Mouse (Mus musculus): ENCODE results near the gene Lat2. TPM values are rescaled to one million over a fixed set of nuclear protein-coding genes. Genes with fewer than 3 reads are reported as not detected.
"Not testable (repeated sequence)": the region's sequence is repeated elsewhere in the genome, so short reads cannot be mapped to it uniquely, and the experiment has no call there.

Lat2 gene
- total RNA-seq (2017), result 61.8 and 106 TPM in 2 replicates

DNA sequence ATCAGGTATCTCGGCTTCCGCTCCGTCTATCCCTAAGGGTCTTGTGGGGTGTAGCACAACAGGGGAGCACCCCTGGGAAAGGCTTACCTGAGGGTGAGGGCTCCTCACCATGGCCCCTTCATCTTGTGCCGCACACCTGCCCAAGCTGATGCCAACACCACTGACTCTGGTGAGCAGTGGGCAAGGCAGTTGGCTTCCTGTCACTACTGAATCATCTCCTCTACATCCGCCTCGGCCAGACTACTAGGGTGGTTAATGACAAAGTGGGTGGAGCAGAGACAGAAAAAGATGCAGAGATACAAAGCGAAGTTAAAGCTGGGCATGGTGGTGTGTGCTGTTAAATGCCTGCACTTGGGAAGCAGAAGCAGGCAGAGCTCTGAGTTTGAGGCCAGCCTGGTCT is at the start of gene Lat2:
Gene Lat2, minus strand, starts transcription at position 224 of the 400 bp plus-strand sequence.
- ATAC-seq (replicated peaks in 1 of 2; ENCODE audit: insufficient read depth in 1 of 2, low FRiP score in 2 of 2, low TSS enrichment in 1 of 2, low read depth in 1 of 2, poor library complexity in 2 of 2, severe bottlenecking in 2 of 2), result peak in 1 of 2 experiments; percentile 38; a peak in 1 of 4 replicates

DNA sequence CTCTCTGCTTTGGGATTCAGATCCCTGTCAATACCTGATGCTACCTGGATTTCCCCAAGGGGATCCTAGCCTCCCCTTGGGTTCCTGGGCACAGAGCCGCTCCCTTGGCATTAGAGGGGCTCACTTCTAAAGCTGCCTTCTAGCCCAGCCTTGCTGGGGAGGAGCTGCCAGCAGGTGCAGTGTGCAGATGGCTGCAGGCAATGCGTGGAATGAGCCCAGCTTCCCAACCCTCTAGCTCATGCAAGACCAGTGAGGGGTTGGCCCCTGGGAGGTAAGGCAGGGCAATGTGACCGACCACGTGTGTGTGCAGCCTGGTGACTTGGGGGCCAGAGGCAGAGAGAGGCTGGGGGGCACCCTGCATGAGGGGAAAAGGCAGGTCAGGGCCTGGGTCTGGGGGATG is 41.9 kb upstream of the Lat2 start:
- no peak for ATAC-seq (replicated peaks in 1 of 2; ENCODE audit: insufficient read depth in 1 of 2, low FRiP score in 2 of 2, low TSS enrichment in 1 of 2, low read depth in 1 of 2, poor library complexity in 2 of 2, severe bottlenecking in 2 of 2)

DNA sequence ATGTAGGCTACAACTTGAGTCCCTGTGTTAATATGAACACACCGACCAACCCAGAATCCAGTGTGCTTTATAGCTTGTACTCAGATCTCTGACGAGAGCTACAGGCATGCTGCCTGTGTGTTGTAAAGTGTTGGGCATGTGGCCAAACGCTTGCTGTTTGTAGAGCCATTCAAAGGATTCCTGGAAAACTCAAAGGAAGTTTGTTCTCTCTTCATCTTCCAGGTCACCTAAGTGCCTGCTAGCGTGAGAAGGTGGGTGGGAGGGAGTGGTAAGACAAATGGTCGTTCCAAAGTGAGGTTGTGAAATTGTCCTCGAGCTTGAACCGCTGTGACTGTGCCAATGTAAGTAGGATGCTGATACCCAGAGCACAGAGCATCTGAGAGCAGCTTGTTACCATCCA is 37.2 kb upstream of the Lat2 start:
- no peak for ATAC-seq (replicated peaks in 1 of 2; ENCODE audit: insufficient read depth in 1 of 2, low FRiP score in 2 of 2, low TSS enrichment in 1 of 2, low read depth in 1 of 2, poor library complexity in 2 of 2, severe bottlenecking in 2 of 2)

DNA sequence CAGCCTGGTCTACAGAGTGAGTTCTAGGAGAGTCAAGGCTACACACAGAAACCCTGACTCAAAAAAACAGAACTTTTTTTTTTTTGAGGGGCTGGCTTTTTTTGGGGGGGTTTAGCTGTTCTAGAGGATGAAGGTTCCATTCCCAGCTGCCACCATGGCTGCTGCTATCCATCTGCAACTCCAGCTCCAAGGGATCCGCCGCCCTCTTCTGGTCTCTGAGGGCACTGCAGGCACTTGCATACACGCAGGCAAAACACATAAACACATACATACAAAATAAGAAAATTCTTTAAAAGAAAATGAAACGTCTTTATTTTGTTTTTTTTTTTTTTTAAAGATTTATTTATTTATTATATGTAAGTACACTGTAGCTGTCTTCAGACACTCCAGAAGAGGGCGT is 36.1 kb upstream of the Lat2 start:
- ATAC-seq (replicated peaks in 1 of 2; ENCODE audit: insufficient read depth in 1 of 2, low FRiP score in 2 of 2, low TSS enrichment in 1 of 2, low read depth in 1 of 2, poor library complexity in 2 of 2, severe bottlenecking in 2 of 2), result no peak; a peak in 1 of 4 replicates

DNA sequence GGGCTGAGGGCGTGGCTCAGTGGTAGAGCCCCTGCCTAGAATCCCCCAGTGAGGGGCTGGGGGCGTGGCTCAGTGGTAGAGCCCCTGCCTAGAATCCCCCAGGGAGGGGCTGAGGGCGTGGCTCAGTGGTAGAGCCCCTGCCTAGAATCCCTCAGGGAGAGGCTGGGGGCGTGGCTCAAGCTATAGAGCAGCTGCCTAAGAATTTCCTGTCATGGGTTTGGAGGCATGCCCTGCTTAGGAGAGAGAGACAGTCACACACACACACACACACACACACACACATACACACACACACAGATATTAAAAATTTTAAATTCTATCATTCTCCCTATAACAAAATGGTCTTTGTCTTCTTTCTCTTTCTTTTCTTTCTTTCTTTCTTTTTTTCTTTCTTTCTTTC is 34.2 kb upstream of the Lat2 start:
- not testable (repeated sequence) for ATAC-seq (replicated peaks in 1 of 2; ENCODE audit: insufficient read depth in 1 of 2, low FRiP score in 2 of 2, low TSS enrichment in 1 of 2, low read depth in 1 of 2, poor library complexity in 2 of 2, severe bottlenecking in 2 of 2)

DNA sequence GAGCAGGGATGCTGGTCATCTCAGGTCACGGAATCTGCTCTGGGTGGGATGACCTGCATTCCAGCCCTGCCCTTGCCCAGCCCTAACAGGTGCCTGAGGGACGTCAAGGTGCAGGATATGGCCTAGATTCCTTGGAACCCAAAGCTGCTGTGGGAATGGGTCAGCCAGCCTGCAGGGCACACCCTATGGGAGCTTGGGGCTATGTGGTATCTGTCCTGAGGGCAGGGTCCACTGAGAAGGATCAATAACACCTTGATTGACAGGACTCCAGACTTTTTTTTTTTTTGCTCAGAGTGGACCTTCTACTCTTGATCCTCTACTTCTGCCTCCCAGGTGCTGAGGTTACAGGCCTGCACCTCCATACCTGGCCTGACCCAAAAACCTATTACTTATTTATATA is 32.6 kb upstream of the Lat2 start:
- ATAC-seq (replicated peaks in 1 of 2; ENCODE audit: insufficient read depth in 1 of 2, low FRiP score in 2 of 2, low TSS enrichment in 1 of 2, low read depth in 1 of 2, poor library complexity in 2 of 2, severe bottlenecking in 2 of 2), result no peak

DNA sequence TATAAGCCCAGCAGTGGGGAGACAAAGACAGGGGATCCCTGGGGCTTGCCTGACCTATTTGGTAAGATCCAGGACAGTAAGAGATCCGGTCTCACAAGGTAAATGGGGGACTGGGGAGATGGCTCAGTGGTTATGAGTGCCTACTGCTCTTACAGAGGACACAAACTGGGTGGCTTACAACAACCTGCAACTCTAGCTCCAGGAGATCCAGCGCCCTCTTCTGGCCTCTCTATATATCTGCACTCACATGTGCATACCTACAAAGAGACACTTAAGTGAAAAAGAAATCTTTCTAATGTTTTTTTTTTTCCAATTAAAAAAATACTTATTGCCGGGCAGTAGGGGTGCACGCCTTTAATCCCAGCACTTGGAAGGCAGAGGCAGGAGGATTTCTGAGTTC is 31.6 kb upstream of the Lat2 start:
- no peak for ATAC-seq (replicated peaks in 1 of 2; ENCODE audit: insufficient read depth in 1 of 2, low FRiP score in 2 of 2, low TSS enrichment in 1 of 2, low read depth in 1 of 2, poor library complexity in 2 of 2, severe bottlenecking in 2 of 2)

DNA sequence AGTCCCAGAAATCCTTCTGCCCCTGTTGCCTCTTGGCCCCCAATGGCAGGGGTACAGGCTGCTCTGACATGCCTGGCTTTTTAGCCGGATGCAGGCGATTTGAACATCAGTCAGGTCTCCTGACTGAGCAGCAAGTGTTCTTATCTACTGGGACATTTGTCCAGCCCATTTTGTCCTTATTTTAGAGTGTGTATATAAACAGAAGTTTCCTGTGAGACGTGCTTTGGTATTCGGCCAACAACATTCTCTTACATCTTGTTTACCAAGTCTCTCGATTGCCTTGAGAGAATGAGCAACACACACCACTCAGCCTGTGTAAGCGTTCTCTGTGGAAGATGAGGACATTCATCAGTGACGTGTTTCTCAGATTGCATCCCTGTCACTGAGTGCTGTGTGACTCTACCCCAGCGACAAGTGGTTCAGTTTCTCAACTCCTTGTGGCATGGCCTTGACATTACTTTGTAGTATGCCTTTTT is 29.9 kb upstream of the Lat2 start:
- no peak for ATAC-seq (replicated peaks in 1 of 2; ENCODE audit: insufficient read depth in 1 of 2, low FRiP score in 2 of 2, low TSS enrichment in 1 of 2, low read depth in 1 of 2, poor library complexity in 2 of 2, severe bottlenecking in 2 of 2)

DNA sequence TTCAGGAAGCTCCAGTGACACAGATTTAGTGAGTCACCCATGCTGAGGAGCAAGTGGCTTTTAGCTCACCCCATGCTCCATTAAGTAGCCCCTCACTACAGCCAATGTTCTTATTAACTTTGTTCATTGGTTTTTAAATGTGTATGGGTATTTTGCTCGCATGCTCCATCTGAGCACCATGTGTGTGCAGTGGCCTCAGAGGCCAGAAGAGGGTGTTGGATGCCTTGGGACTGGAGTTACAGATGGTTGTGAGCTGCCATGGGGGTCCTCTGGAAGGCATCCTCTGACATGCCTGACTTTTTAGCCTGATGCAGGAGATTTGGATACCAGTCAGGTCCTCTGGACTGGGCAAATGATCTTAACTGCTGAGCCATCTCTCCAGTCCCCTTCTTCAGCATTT is 29.3 kb upstream of the Lat2 start:
- no peak for ATAC-seq (replicated peaks in 1 of 2; ENCODE audit: insufficient read depth in 1 of 2, low FRiP score in 2 of 2, low TSS enrichment in 1 of 2, low read depth in 1 of 2, poor library complexity in 2 of 2, severe bottlenecking in 2 of 2)

DNA sequence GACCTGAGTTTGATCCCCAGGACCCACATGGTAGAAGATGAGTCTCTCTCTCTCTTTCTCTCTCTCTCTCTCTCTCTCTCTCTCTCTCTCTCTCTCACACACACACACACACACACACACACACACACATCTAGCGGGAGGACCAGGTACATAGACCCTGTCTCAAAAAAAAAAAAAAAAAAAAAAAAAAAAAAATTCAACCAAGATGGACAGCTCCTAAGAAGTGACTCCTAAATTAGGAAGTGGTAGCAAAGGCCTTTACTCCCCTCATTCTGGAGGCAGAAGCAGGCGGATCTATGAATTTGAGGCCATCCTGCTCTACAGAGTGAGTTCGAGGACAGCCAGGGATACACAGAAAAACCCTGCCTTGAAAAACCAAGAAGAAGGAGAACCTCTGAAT is 25.5 kb upstream of the Lat2 start:
- no peak for ATAC-seq (replicated peaks in 1 of 2; ENCODE audit: insufficient read depth in 1 of 2, low FRiP score in 2 of 2, low TSS enrichment in 1 of 2, low read depth in 1 of 2, poor library complexity in 2 of 2, severe bottlenecking in 2 of 2)

DNA sequence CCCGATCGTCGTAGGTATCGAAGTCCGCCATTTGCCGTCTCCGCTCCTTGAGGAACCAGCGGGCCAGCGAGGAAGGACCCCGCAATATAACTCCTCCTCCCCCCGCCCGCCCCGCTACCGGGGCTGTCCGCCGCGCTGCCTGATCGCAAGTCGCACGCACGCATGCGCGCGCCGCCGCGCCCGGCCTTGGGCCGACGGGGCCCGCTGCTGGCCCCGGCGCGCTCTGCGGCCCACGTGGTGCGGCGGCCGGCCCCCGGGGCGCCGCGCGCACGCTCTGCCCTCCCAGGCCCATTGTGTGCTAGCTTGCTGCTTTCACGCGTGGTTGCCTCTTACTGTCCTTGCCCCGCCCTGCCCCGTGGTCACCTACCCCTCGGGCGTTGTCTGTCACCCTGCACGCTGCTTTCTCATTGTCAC is 24.5 kb upstream of the Lat2 start, which contains the start of gene Eif4h:
Gene Eif4h, minus strand, starts transcription at position 222 of the 414 bp plus-strand sequence.
- peak; percentile 79 to 83 for ATAC-seq (replicated peaks in 1 of 2; ENCODE audit: insufficient read depth in 1 of 2, low FRiP score in 2 of 2, low TSS enrichment in 1 of 2, low read depth in 1 of 2, poor library complexity in 2 of 2, severe bottlenecking in 2 of 2)

DNA sequence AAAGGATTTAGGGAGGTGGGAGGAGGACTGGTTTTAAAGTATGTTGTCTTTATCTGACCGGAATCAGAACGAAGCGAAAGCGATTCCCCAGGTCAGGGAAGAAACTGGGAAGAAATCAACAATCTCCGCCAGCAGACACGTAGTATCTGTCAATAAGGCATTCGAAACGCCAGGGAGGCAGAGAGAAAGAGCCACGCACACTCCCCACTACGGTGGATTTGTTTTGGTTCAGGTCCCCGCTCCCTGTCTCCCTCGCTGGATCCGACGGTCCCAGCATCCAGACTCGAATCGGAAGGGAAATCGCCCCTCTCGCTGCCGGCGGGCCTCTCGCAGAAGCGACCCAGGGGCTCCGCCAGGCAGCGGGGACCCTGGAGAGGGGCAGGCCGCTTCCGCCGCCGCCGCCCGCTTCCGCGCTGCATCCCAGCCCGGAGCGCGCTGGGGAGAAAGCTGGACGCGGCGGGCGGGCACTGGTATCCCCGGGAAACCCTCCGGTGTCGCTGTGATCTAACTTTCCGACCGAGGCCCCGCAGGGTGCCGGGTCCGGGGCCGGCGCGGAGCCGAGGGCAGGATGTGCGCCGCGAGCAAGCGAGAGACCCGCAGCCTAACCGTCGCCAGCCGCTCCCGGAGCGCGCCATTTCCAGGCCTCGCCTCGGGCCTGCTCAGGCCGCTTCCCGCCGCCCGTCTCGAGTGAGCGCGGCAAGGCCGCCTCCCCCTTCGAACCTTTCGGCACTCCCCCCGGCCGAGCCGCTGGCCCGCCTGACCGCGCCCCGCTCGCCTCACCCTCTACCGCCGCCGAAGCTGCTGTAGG is 23.8 kb upstream of the Lat2 start:
- ATAC-seq (replicated peaks in 1 of 2; ENCODE audit: insufficient read depth in 1 of 2, low FRiP score in 2 of 2, low TSS enrichment in 1 of 2, low read depth in 1 of 2, poor library complexity in 2 of 2, severe bottlenecking in 2 of 2), result no peak; a peak in 1 of 4 replicates

DNA sequence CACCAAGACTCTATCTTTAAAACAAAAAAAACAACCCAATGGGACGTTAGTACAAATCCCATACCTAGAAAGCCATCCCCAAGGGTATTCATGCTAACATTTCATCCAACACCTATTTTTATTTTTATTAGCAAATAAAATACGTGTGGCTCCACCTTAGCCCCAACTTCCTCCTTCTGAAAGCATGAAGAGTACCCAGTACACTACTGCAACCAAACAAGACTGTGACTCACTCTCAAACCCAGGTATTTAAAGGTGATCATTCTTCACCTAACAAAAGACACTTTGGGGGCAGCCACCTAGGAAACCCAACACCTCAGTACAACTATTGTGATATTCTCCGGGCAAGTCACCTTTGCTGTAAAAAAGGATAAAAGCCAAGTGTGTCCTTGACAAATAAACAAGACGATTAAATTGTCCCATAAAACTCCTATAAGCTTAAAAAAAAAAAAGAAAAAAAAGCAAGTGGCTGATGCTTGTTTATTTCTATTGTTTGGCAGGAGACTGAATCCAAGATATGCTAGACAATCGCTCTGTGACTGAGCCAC is 23.1 kb upstream of the Lat2 start:
- ATAC-seq (replicated peaks in 1 of 2; ENCODE audit: insufficient read depth in 1 of 2, low FRiP score in 2 of 2, low TSS enrichment in 1 of 2, low read depth in 1 of 2, poor library complexity in 2 of 2, severe bottlenecking in 2 of 2), result 0 out of 4 replicates have a peak, but pooled peaks of 1 of the 2 experiments have one; percentile 27

DNA sequence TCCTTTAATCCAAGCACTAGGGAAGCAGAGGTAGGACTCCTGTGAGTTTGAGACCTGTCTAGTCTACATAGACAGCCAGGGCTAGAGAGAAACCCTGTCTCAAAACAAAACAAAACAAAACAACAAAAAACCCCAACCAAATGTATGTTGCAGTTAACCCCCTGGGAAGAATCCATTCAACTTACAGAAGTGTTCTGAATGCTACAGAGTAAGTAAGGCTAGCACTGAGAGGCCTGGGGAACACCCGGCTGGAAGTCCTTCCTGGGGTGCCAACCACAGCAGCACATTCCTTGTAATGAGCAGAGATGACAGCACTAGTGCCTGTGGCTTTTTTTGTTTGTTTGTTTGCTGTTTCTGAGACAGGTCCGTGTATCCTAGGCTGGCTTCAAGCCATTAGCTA is 18.0 kb upstream of the Lat2 start:
- ATAC-seq (replicated peaks in 1 of 2; ENCODE audit: insufficient read depth in 1 of 2, low FRiP score in 2 of 2, low TSS enrichment in 1 of 2, low read depth in 1 of 2, poor library complexity in 2 of 2, severe bottlenecking in 2 of 2), result no peak

DNA sequence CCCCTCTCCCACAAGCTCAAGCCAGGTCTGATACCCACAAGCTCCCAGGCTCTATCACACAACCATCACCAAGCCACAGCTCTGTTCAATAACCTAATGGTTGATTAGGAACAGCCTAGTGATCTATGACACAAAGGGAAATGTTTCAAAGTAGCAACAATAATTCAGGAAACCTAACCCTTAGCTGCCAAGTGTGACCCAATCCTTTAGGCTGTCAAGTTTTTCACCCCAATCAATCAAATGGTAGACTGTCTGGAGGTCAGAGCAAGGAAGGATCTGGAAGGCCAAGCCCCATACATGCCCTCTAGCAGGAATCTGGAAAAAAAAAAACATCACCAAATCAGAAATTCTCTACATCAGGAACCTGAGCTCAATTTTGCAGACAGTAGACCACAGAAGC is 16.0 kb upstream of the Lat2 start:
- no peak for ATAC-seq (replicated peaks in 1 of 2; ENCODE audit: insufficient read depth in 1 of 2, low FRiP score in 2 of 2, low TSS enrichment in 1 of 2, low read depth in 1 of 2, poor library complexity in 2 of 2, severe bottlenecking in 2 of 2)

DNA sequence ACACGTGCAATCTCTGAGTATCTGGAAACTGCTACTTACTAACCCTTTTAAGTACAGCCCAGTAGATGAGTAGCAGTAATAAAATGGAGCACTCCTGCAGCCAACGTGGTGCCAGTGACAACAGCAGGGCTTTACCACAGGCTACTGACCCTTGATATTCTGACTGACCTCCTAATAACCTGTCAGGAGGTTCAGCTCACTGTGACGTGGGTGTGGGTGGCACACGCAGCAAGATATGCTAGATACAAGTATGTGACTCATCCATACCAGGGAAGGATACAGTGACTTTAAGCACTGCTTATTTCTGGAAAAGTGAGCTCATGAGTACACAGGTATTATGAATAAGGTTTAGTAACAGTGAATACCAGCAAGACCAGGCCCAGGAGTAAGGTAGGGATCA is 14.7 kb upstream of the Lat2 start:
- no peak for ATAC-seq (replicated peaks in 1 of 2; ENCODE audit: insufficient read depth in 1 of 2, low FRiP score in 2 of 2, low TSS enrichment in 1 of 2, low read depth in 1 of 2, poor library complexity in 2 of 2, severe bottlenecking in 2 of 2)

DNA sequence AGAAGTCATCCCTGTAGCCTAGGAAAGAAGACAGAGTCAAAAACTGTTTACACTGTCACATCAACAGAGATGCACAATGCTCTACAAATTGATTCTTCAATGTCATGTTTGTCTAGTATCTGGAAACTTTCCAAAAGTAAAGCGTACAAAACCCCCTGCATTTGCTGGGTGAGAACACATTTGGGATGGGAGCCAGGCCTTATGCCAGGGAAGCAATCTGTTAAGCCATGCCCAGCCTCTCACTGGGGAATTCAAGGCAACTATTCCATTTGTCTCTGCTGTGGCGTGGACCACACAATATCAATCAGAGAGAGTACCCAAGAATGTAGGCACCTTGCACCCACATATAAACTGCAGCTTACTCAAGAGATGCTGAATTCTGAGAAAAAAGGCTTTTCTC is 7.2 kb upstream of the Lat2 start:
- no peak for ATAC-seq (replicated peaks in 1 of 2; ENCODE audit: insufficient read depth in 1 of 2, low FRiP score in 2 of 2, low TSS enrichment in 1 of 2, low read depth in 1 of 2, poor library complexity in 2 of 2, severe bottlenecking in 2 of 2)

DNA sequence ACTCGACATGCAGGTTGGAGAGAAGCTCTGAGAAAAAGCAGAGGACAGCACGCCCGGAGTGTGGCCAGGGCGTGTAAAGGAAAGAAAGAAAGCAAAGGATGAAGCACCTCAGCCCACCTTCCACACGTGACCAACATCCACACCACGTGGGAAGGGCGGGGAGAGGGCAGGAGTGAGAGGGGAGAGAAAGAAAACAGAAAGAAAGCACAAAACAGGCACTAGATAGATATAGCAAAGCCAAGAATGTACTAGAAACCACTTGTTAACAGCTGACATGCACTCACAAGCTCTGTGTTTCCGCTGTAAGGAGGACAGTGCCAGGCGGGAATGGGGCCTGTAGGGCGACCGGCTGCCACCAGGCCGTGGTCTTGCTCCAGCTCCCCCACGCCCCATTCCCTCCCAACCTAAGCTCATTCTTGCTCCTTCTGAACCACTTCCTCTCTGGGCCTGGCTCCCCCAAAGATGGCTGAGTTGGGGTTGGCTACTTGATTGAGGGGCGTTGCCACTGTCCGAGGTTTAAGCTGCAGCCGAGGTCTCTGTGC is 6.3 kb upstream of the Lat2 start:
- ATAC-seq (replicated peaks in 1 of 2; ENCODE audit: insufficient read depth in 1 of 2, low FRiP score in 2 of 2, low TSS enrichment in 1 of 2, low read depth in 1 of 2, poor library complexity in 2 of 2, severe bottlenecking in 2 of 2), result no peak

Measured in hematopoietic stem cell, adult 5-6 weeks (primary cell).